In genomic region chr5:141038342-141038741, GRCm38 (mm10) we compare ENCODE assay signal across 18 mouse cellular contexts. TPM values are rescaled to one million over a fixed set of nuclear protein-coding genes. Genes with fewer than 3 reads are reported as not detected.
DNase-seq lines count a peak whose midpoint lies in the region; ATAC-seq and TF ChIP-seq lines count a peak whose summit lies in the region.
"Had no signal": no experiment of that assay in that cellular context is flagged by ENCODE, and none has a peak within 500 bp of the region (broad histone marks: within the 10 kb centered on the region; RNA-seq: fewer than 3 reads in every experiment).

No protein-coding gene starts in this region.

- WGBS in kidney, adult 2 months: 41% methylated on average over 1 of the region's 1 CpGs
- WGBS in kidney, embryonic 15.5 days: 63% methylated on average over 1 of the region's 1 CpGs
- 31% methylated on average over 1 of the region's 1 CpGs for WGBS in lung, postnatal 0 days

- H3K36me3 ChIP-seq in kidney, adult 2 months (ENCODE audit: control insufficient read depth, insufficient read depth, low read length): no peaks in the 10 kb centered on the region
- no peaks in the 10 kb centered on the region for H3K36me3 ChIP-seq in kidney, embryonic 15.5 days
- no peaks in the 10 kb centered on the region for H3K36me3 ChIP-seq in lung, postnatal 0 days (ENCODE audit: insufficient read depth, low read length)
- H3K36me3 ChIP-seq: embryonic facial prominence, embryonic 12.5 days; forebrain, embryonic 12.5 days; heart, embryonic 12.5 days; hindbrain, embryonic 15.5 days had no signal

- no peak overlapping the region for H3K9ac ChIP-seq in kidney, embryonic 15.5 days
- no peak overlapping the region for H3K9ac ChIP-seq in lung, postnatal 0 days (replicated peaks; ENCODE audit: low read depth)
- H3K9ac ChIP-seq: embryonic facial prominence, embryonic 12.5 days; forebrain, embryonic 12.5 days; heart, embryonic 12.5 days; hindbrain, embryonic 15.5 days had no signal

- H3K27me3 ChIP-seq in kidney, adult 2 months (replicated peaks; ENCODE audit: control insufficient read depth, insufficient read depth, low read length): no peaks in the 10 kb centered on the region
- H3K27me3 ChIP-seq in kidney, embryonic 15.5 days: no peaks in the 10 kb centered on the region
- H3K27me3 ChIP-seq in lung, postnatal 0 days (replicated peaks; ENCODE audit: insufficient read depth, low read length): no peaks in the 10 kb centered on the region
- H3K27me3 ChIP-seq: embryonic facial prominence, embryonic 12.5 days; forebrain, embryonic 12.5 days; heart, embryonic 12.5 days; hindbrain, embryonic 15.5 days had no signal

- no peak for TF ChIP-seq CTCF in kidney, adult 2 months (conservative IDR thresholded peaks at IDR 0.05; ENCODE audit: insufficient read depth, insufficient read length, low read depth, low read length)
- TF ChIP-seq CTCF in lung, postnatal 0 days (IDR thresholded peaks at IDR 0.05): no peak

- H3K4me2 ChIP-seq in kidney, embryonic 15.5 days: no peak overlapping the region
- H3K4me2 ChIP-seq in lung, postnatal 0 days (replicated peaks; ENCODE audit: low read depth, low read length): no peak overlapping the region
- H3K4me2 ChIP-seq: embryonic facial prominence, embryonic 12.5 days; forebrain, embryonic 12.5 days; heart, embryonic 12.5 days; hindbrain, embryonic 15.5 days had no signal

- no peak overlapping the region for H3K27ac ChIP-seq in kidney, adult 2 months (ENCODE audit: insufficient read depth, low read depth, low read length)
- no peak overlapping the region for H3K27ac ChIP-seq in kidney, embryonic 15.5 days
- no peak overlapping the region for H3K27ac ChIP-seq in lung, postnatal 0 days (ENCODE audit: low read length)
- H3K27ac ChIP-seq: embryonic facial prominence, embryonic 12.5 days; forebrain, embryonic 12.5 days; hindbrain, embryonic 15.5 days had no signal

- no peaks in the 10 kb centered on the region for H3K9me3 ChIP-seq in kidney, embryonic 15.5 days (replicated peaks)
- H3K9me3 ChIP-seq in lung, postnatal 0 days (ENCODE audit: low read length): no peaks in the 10 kb centered on the region
- H3K9me3 ChIP-seq: embryonic facial prominence, embryonic 12.5 days; forebrain, embryonic 12.5 days; heart, embryonic 12.5 days; hindbrain, embryonic 15.5 days had no signal

- no peak overlapping the region for H3K4me3 ChIP-seq in kidney, adult 2 months (ENCODE audit: insufficient read depth, low read depth, low read length)
- no peak overlapping the region for H3K4me3 ChIP-seq in kidney, embryonic 15.5 days (replicated peaks)
- H3K4me3 ChIP-seq in lung, postnatal 0 days (ENCODE audit: low read depth, low read length): no peak overlapping the region
- H3K4me3 ChIP-seq: embryonic facial prominence, embryonic 12.5 days; forebrain, embryonic 12.5 days; heart, embryonic 12.5 days; hindbrain, embryonic 15.5 days had no signal

- DNase-seq in kidney, adult 2 months: peak; percentile 8
- peak; percentile 16 for DNase-seq in lung, postnatal 36 days
- DNase-seq in lung, postnatal 0 days (ENCODE audit: low spot score): no peak
- DNase-seq in urinary bladder, postnatal 14 days (ENCODE audit: low spot score): no peak
- no peak for DNase-seq in cerebellum, adult 11 months
- DNase-seq: adrenal gland, postnatal 10 days; cerebellum, adult 18-20 months; cerebellum, adult 9-11 months; gastrocnemius, postnatal 10 days had no signal

- H3K4me1 ChIP-seq in kidney, adult 2 months (ENCODE audit: control insufficient read depth, insufficient read depth, low read length): no peaks in the 10 kb centered on the region
- H3K4me1 ChIP-seq in kidney, embryonic 15.5 days: peaks cover 4% of the 10 kb centered on the region; the same call in 1 of the 2 replicates
- H3K4me1 ChIP-seq in lung, postnatal 0 days (ENCODE audit: insufficient read depth, low read depth, low read length): no peaks in the 10 kb centered on the region
- H3K4me1 ChIP-seq: embryonic facial prominence, embryonic 12.5 days; hindbrain, embryonic 15.5 days had no signal

- no peak for TF ChIP-seq POLR2A in kidney, adult 2 months (IDR thresholded peaks at IDR 0.05; ENCODE audit: low read depth, low read length)

- no peak for TF ChIP-seq EP300 in lung, postnatal 0 days (IDR thresholded peaks at IDR 0.05)

- ATAC-seq in kidney, embryonic 15.5 days (replicated peaks; ENCODE audit: low FRiP score): no peak
- ATAC-seq in lung, postnatal 0 days: no peak
- ATAC-seq in monocyte, adult 5-6 weeks (replicated peaks; ENCODE audit: insufficient number of reproducible peaks, low FRiP score, low TSS enrichment, poor library complexity, severe bottlenecking): peak; percentile 67; the same call in 1 of the 2 replicates
- ATAC-seq: forebrain, embryonic 16.5 days had no signal

RNA-seq across cellular contexts. Expression of gene Card11, which starts 38.0 kb away (rescaled TPM):
- polyA plus RNA-seq in kidney, adult 2 months (2012; rRNA removed): 0.64 and 2.4 TPM in 2 replicates
- polyA plus RNA-seq in kidney, embryonic 15.5 days (2015; fragmentation: Nextera tagmentation; extraction: Ambion mirVana): 0.15 and 0.30 TPM in 2 replicates
- 2.1 and 2.3 TPM in 2 replicates for polyA plus RNA-seq in lung, postnatal 0 days (2015; fragmentation: Nextera tagmentation; extraction: Ambion mirVana)
- 11.4 to 48.3 TPM (median 21.1 TPM) in 3 replicates for total RNA-seq in monocyte, adult 5-6 weeks (2017)
- total RNA-seq: MEL had no signal
- polyA plus RNA-seq: C2C12 had no signal

Comparison
In these comparisons a context has a peak if more than half of its experiments do, and no peak if none do; other contexts are left out.
1. DNase-seq: peak in kidney, adult 2 months (single experiment) and lung, postnatal 36 days (single experiment); none in lung, postnatal 0 days (single experiment), urinary bladder, postnatal 14 days (single experiment) and cerebellum, adult 11 months (single experiment).